Mouse (Mus musculus) common myeloid progenitor, adult 5-6 weeks (primary cell): ENCODE results near the gene Zfp933. TPM values are rescaled to one million over a fixed set of nuclear protein-coding genes. Genes with fewer than 3 reads are reported as not detected.

Experiments
- total RNA-seq: library from RNA; stranded (forward); fragments of 200-1000, 187-1606 nt; gene quantifications from 2 replicates; pipeline ENCODE4 v1.2.3, GENCODE M21; 2017

Zfp933 gene
- total RNA-seq, 1 experiment from 2014 or later = 8.2 TPM

Other genes starting within 250 kb of the Zfp933 start
- 4.5 and 7.9 TPM in 2 replicates for gene Zfp979, start 205.9 kb downstream of the Zfp933 start, total RNA-seq
- 0.05 TPM in 1 of 2 replicates, not detected in the other for gene Zfp534, start 145.8 kb downstream of the Zfp933 start, total RNA-seq
- gene Zfp984, start 38.6 kb downstream of the Zfp933 start, total RNA-seq = 40.0 and 50.5 TPM in 2 replicates
- gene Miip, start 20.4 kb upstream of the Zfp933 start, total RNA-seq = 23.4 and 50.9 TPM in 2 replicates
- gene Fv1, start 20.6 kb upstream of the Zfp933 start, total RNA-seq = 17.2 and 25.1 TPM in 2 replicates
- gene Mfn2, start 56.3 kb upstream of the Zfp933 start, total RNA-seq = 17.7 and 24.4 TPM in 2 replicates
- gene Plod1, start 88.4 kb upstream of the Zfp933 start, total RNA-seq = 3.4 and 11.4 TPM in 2 replicates
- 30.4 and 34.6 TPM in 2 replicates for gene 2510039O18Rik, start 92.5 kb upstream of the Zfp933 start, total RNA-seq
- gene Nppb, start 137.4 kb upstream of the Zfp933 start, total RNA-seq = not detected in 2 replicates
- gene Nppa, start 152.4 kb upstream of the Zfp933 start, total RNA-seq = not detected in 2 replicates
- 1.4 and 6.4 TPM in 2 replicates for gene Clcn6, start 190.5 kb upstream of the Zfp933 start, total RNA-seq
- gene Mthfr, start 190.7 kb upstream of the Zfp933 start, total RNA-seq = 5.9 and 8.6 TPM in 2 replicates
- gene Agtrap, start 239.7 kb upstream of the Zfp933 start, total RNA-seq = 23.6 and 31.2 TPM in 2 replicates